Mouse (Mus musculus): ENCODE measurements at regions not wholly inside any gene's neighbourhood (a gene's known extent, or its start where the extent isn't known, plus 50 kb on each side); places are given as distances from the start of the nearest gene placed in this dataset.

DNA sequence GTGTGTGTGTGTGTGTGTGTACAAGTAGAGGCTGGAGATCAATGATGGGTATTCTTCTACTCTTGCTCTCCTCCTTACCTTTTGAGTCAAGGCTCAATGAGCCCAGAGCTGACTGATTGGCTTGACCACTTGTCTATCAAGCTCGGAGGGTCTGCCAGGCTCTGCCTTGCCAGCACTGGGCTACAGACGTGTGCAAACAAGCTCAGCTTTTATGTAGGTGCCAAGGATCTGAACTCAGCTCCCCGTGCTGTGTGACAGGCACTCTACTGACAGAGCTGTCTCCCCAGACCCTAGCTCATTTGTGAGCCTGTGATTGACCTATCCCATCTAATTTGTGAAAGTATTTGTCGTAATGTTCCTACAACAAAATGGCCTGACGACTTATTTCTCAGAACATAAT lies 54.2 kb upstream of the Cdc42bpa start:
- Histone ChIP-seq H3K27ac (no peak overlapping the region), H3K4me1 (no peaks in the 10 kb centered on the region)
- DNase-seq (ENCODE audit: low spot score): no peak

DNA sequence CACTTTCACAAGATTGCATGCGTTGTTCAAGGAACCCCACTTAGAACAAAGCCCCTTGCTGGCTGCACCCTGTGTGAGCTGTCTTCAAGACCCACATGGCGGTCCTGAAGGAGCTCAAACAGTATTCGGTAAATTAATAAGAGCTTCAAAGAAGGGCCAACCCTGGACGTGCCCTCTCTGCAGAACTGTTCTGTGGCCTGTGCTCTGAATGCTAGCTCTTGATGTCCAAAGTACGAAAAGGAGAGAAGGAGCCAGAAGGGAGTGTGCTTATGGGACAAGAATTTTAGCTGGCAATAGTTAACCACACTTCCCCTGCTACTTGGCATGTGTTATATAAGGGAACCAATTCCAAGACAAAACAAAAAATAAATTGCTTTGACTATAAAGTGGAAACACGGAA lies 67.6 kb upstream of the Cdc42bpa start:
- Histone ChIP-seq H3K4me3 (no peak overlapping the region), H3K9me3 (no peaks in the 10 kb centered on the region), H3K4me1 (no peaks in the 10 kb centered on the region), H3K27ac (no peak overlapping the region), H3K27me3 (ENCODE audit: insufficient read depth, poor library complexity, severe bottlenecking) (no peaks in the 10 kb centered on the region), H3K36me3 (no peaks in the 10 kb centered on the region)
- 87% methylated on average over 6 of the region's 6 CpGs for WGBS
- DNase-seq (ENCODE audit: low spot score): no peak

More for the DNA sequence above, 54.2 kb upstream of the Cdc42bpa start:
- H3K9me3 ChIP-seq: no peaks in the 10 kb centered on the region
- no peaks in the 10 kb centered on the region for H3K27me3 ChIP-seq (ENCODE audit: insufficient read depth, poor library complexity, severe bottlenecking)
- H3K4me3 ChIP-seq: no peak overlapping the region
- H3K36me3 ChIP-seq: no peaks in the 10 kb centered on the region
- WGBS: 93% methylated on average over 5 of the region's 5 CpGs

DNA sequence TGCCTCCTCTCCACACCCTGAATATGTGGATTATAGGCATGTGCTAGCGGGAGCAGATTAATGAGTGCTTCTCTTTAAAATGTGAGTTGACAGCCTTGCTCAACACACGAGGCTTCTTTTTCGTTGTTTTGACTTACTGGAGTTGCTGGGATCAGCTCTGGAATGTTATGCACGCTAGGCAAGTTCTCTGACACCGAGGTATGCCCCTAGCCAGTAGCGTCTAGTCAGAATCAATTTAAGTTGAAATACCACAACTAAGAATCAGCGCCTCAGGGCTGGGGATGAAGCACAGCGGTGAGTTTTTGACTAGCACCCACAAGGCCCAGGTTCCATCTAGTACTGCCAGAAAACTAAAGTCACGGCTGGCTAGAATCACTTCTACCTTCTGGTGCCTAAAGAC lies 72.4 kb upstream of the Cdc42bpa start:
- Histone ChIP-seq H3K9me3 (no peaks in the 10 kb centered on the region), H3K27me3 (ENCODE audit: insufficient read depth, poor library complexity, severe bottlenecking) (no peaks in the 10 kb centered on the region), H3K36me3 (no peaks in the 10 kb centered on the region), H3K4me1 (no peaks in the 10 kb centered on the region), H3K4me3 (no peak overlapping the region), H3K27ac (no peak overlapping the region)
- 67% methylated on average over 9 of the region's 9 CpGs for WGBS
- no peak for DNase-seq (ENCODE audit: low spot score)

DNA sequence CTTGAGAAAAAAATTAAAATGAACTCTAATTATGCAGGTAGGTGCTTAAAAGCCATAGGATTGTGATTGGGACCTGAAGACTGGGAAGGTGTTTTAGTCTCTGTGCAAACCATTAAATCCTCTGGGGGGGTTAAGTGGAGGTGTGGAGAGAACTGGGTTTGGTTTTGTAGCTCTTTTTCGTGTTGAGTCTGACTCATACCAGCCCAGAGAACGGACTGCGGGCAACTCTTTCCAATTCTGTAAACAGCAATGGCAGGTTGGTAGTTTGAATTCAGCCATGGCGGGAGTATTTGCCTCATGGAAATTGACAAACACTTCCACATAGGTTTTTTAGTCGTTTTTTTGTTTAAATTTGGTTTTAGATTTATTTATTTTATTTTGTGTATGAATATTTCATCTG lies 77.7 kb upstream of the Ahctf1 start:
- Histone ChIP-seq H3K4me3 (no peak overlapping the region), H3K36me3 (no peaks in the 10 kb centered on the region), H3K4me1 (no peaks in the 10 kb centered on the region; the same call in 1 of the 2 replicates), H3K27ac (no peak overlapping the region), H3K9me3 (no peaks in the 10 kb centered on the region), H3K27me3 (ENCODE audit: insufficient read depth, poor library complexity, severe bottlenecking) (no peaks in the 10 kb centered on the region)
- no peak for DNase-seq (ENCODE audit: low spot score)
- WGBS: 80% methylated on average over 5 of the region's 5 CpGs

DNA sequence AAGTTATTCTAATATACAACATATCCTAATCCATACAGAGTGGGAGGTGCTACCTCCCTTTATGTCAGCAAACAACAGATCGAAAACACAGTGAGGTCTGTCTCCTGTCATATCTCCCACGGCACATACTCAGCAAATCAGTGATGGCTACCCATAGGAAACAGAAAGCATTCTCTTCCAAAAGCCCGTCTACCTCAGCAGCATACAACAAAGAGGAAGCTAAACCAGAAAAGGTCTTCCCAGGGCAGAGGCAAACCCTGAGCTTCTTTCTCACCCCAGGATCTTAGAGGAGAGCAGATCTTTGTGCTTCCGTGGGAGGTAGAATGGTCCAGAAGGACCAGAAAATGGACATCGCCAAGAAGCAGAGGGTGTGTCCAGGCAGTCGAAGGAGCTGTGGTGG lies 74.4 kb upstream of the Ahctf1 start:
- Histone ChIP-seq H3K36me3 (no peaks in the 10 kb centered on the region), H3K27me3 (ENCODE audit: insufficient read depth, poor library complexity, severe bottlenecking) (no peaks in the 10 kb centered on the region), H3K27ac (no peak overlapping the region), H3K9me3 (no peaks in the 10 kb centered on the region), H3K4me3 (no peak overlapping the region), H3K4me1 (no peaks in the 10 kb centered on the region; the same call in none of the 2 replicates)
- DNase-seq (ENCODE audit: low spot score): no peak
- WGBS: 72% methylated on average over 6 of the region's 6 CpGs

DNA sequence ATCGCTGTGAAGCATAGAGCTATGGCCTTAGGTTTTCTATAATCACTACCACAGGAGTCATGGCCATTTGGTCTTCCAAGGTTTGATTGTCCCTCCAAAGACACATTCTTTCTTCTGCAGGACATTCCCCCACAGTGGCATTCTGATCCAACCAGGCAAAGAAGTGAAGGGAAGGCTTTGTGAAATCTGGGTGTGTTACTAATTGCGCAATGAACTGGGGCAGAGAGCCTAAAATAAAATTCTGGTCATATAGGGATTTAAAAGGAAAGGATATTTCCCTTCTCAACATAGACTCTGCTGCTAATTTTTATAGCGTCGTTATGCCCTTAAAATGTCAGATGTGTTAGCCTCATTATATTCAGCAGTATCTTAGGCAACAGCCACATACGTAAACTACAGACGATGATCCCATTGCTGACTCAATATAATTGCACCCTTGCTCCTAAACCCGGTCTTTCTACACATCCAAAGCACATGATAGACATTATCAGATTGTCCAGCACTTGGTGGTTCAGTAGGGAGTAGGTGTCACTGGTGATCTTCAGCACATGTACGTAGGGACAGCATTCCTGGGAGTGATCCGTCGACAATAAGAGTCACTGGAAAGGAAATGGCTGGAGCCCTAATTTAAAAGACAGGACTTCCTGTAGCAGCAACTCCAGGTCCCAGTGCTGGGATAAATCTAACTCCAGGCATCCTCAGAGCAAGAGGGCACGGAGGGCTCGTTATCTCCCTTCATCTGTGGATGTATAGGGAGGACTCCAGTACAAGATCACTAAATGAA lies 70.5 kb upstream of the Ahctf1 start:
- H3K4me1 ChIP-seq: no peaks in the 10 kb centered on the region; the same call in none of the 2 replicates
- no peaks in the 10 kb centered on the region for H3K36me3 ChIP-seq
- no peak for DNase-seq (ENCODE audit: low spot score)
- no peaks in the 10 kb centered on the region for H3K27me3 ChIP-seq (ENCODE audit: insufficient read depth, poor library complexity, severe bottlenecking)
- H3K4me3 ChIP-seq: no peak overlapping the region
- no peaks in the 10 kb centered on the region for H3K9me3 ChIP-seq
- H3K27ac ChIP-seq: no peak overlapping the region
- WGBS: 65% methylated on average over 12 of the region's 12 CpGs

DNA sequence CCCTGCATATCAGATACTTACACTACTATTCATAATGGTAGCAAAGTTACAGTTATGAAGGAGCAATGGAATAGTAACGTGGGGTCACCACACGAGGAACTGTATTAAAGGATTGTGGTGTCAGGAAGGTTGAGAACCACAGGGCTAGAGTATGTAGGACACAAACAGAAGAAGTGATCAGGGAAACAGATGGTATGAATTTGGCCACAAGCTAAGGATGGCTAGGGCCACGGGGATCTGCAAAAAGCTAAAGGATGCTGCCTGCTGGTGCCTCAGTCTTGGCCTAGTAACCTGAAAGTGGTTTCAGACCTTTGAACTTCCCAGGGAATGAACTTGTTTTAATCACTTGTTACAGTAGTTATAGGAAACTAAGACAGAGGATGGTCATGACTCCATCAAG lies 68.5 kb upstream of the Ahctf1 start:
- no peaks in the 10 kb centered on the region for H3K36me3 ChIP-seq
- H3K27ac ChIP-seq: no peak overlapping the region
- no peaks in the 10 kb centered on the region for H3K9me3 ChIP-seq

DNA sequence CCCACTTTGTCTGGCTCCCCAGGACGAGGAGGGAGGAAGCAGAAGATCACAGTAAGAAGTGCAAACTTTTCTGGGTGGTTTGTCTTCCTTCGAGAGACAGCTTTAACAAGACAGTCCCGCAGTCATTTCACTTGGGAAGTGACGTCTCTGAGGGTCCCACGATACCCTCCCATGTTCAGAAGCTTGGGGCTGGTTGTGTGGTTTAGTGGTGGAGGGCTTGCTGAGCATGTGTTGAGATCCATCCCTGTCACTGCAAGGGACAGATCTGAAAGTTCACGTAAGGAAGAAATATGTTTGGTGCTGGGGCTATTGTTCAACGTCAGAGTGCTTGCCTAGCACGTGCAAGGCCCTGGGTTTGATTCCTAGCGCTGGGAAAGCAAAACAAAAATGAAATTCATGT lies 65.2 kb upstream of the Ahctf1 start:
- H3K36me3 ChIP-seq: no peaks in the 10 kb centered on the region
- no peak for DNase-seq (ENCODE audit: low spot score)
- no peak overlapping the region for H3K27ac ChIP-seq
- H3K27me3 ChIP-seq (ENCODE audit: insufficient read depth, poor library complexity, severe bottlenecking): no peaks in the 10 kb centered on the region
- no peaks in the 10 kb centered on the region for H3K9me3 ChIP-seq
- H3K4me3 ChIP-seq: no peak overlapping the region
- peaks cover 14% of the 10 kb centered on the region for H3K4me1 ChIP-seq
- WGBS: 85% methylated on average over 9 of the region's 9 CpGs

More for the DNA sequence above, 68.5 kb upstream of the Ahctf1 start:
- Histone ChIP-seq H3K4me1 (no peaks in the 10 kb centered on the region; the same call in 1 of the 2 replicates), H3K4me3 (no peak overlapping the region), H3K27me3 (ENCODE audit: insufficient read depth, poor library complexity, severe bottlenecking) (no peaks in the 10 kb centered on the region)
- no peak for DNase-seq (ENCODE audit: low spot score)
- 79% methylated on average over 3 of the region's 3 CpGs for WGBS

DNA sequence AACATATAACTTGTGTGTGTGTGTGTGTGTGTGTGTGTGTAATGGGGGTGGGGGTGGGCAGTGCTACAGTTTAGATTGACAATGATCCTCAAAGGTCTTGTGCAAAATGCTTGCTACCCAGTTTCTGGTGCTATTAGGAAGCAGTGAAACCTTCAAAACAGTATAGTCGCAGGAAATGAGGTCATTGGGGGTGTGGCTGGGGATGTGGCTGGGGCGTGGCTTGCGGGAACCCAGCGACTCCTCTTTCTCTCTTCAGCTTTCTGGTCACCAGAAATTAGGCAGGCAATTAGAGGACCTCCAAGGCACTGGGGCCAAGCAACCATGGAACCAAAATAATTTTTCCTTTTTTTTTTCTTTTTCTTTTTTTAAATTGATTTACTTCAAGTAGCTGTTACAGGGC lies 64.0 kb upstream of the Ahctf1 start:
- peaks cover 21% of the 10 kb centered on the region for H3K4me1 ChIP-seq
- no peaks in the 10 kb centered on the region for H3K27me3 ChIP-seq (ENCODE audit: insufficient read depth, poor library complexity, severe bottlenecking)
- H3K36me3 ChIP-seq: no peaks in the 10 kb centered on the region
- 93% methylated on average over 4 of the region's 4 CpGs for WGBS
- no peaks in the 10 kb centered on the region for H3K9me3 ChIP-seq
- H3K4me3 ChIP-seq: no peak overlapping the region
- no peak for DNase-seq (ENCODE audit: low spot score)
- no peak overlapping the region for H3K27ac ChIP-seq

DNA sequence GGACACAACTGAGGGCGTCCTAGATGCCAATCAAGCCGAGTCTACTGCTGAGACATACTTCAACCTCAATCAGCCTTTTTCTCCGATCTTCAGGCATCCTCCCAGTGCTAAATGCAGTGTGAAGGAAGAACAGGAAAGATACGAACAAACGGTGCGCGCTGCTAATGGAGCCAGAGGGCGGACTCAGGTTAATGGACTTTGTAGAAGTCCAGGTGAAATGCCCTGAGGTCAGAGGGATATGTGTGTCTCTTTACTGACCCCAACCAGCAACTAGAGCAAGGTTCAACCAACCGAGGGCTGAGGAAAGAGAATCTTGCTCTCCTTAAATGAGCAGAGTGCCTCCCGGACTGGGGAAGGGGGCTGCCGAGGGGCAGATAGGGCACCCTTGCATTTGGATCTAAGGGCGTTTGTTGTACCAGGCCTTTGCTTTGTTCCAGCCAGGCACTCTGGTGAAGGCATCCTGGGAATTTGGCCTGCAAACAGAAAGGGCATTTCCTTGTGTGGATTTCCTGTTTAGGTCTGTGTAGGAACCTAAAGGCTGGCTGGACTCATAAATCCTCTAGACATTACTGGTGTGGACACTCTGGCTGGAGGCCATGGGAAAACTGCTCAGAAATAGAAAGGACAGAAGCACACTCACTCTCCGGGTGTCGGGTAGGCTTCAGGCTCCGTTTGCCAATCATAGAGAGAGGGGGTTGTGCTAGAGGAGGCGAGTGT lies 62.7 kb upstream of the Ahctf1 start:
- Histone ChIP-seq H3K4me3 (no peak overlapping the region; the same call in 1 of the 2 replicates), H3K36me3 (no peaks in the 10 kb centered on the region), H3K27ac (peak overlapping the region; percentile 81), H3K4me1 (peaks cover 21% of the 10 kb centered on the region), H3K27me3 (ENCODE audit: insufficient read depth, poor library complexity, severe bottlenecking) (no peaks in the 10 kb centered on the region), H3K9me3 (no peaks in the 10 kb centered on the region)
- DNase-seq (ENCODE audit: low spot score): no peak
- WGBS: 62% methylated on average over 16 of the region's 16 CpGs

DNA sequence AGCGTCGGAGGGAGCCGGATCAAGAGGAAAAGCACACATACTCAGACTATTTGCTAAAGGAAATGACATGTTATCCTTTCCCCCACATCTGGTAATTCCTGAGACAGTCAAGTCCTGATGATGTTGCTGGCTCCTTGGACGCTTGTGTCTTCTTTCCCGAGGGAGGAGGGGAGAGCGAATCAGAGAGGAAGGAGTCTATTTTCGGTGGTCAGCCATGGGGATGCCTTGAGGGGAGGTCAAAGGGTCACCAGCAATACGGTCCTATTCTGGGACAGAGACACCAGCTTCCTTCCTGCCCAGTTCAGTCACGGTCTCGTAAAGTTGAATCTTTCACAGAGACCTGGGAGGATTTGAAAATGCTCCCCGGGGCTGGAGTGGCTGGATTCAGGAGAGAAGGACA lies 62.1 kb upstream of the Ahctf1 start:
- Histone ChIP-seq H3K4me3 (no peak overlapping the region; the same call in 1 of the 2 replicates), H3K27me3 (ENCODE audit: insufficient read depth, poor library complexity, severe bottlenecking) (no peaks in the 10 kb centered on the region), H3K4me1 (peaks cover 21% of the 10 kb centered on the region), H3K9me3 (no peaks in the 10 kb centered on the region), H3K27ac (peak overlapping the region; percentile 81), H3K36me3 (no peaks in the 10 kb centered on the region)
- DNase-seq (ENCODE audit: low spot score): no peak
- 45% methylated on average over 11 of the region's 11 CpGs for WGBS

DNA sequence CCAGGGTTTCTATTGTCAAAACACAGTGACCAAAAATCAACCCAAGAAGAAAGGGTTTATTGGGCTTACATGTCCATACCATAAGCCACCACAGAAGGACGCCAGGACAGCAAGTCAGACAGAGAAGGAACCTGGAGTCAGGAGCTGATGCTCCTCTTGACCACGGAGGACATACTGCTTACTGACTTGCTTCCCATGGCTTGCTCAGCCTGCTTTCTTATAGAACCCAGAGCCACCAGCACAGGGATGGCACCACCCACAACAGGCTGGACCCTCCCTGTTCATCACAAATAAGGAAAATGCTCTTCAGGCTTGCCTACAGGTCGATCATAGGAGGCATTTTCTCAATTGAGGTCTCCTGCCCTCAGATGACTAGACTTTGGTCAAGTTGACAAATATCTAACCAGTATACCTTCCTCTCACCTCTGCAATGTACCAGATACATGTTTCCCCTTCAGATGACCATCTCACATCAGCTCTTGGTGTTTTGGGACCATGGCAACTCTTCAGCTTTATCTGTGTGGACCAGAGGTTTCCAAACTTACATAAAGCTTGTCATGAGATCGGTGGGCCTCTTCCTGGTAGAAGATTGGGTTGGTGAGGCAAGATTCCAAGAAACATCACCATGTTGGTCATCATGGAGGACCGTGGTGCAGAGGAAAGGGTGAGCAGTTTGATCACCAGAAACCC lies 61.2 kb upstream of the Ahctf1 start:
- H3K27me3 ChIP-seq (ENCODE audit: insufficient read depth, poor library complexity, severe bottlenecking): no peaks in the 10 kb centered on the region
- no peak overlapping the region for H3K27ac ChIP-seq
- DNase-seq (ENCODE audit: low spot score): no peak
- H3K9me3 ChIP-seq: no peaks in the 10 kb centered on the region
- H3K4me3 ChIP-seq: no peak overlapping the region
- H3K36me3 ChIP-seq: no peaks in the 10 kb centered on the region
- 78% methylated on average over 5 of the region's 5 CpGs for WGBS
- peaks cover 21% of the 10 kb centered on the region for H3K4me1 ChIP-seq

DNA sequence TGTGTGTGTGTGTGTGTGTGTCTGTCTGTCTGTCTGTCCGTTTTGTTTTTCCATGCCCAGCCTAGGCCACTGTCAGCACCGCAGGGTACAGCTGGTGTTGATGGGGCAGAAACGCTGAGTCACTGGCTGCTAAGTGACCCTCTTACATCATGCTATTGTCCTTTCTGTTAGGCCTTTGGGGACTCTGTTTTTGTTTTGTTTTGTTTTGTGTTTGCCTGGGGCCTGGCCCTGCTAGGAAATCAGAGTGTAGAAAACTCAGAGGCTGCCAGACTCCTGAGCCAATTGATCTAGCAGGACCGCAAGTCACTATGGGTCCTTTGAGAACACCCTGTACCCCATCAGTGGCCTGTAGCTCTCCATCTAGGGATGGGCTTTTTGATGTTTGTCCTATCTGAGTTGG lies 59.9 kb upstream of the Ahctf1 start:
- DNase-seq (ENCODE audit: low spot score): no peak
- WGBS: 53% methylated on average over 4 of the region's 4 CpGs
- H3K27ac ChIP-seq: 0 out of 2 replicates have a peak overlapping the region, but pooled peaks have one; percentile 1

More for the DNA sequence above, 59.9 kb upstream of the Ahctf1 start:
- H3K9me3 ChIP-seq: no peaks in the 10 kb centered on the region
- H3K4me3 ChIP-seq: no peak overlapping the region
- peaks cover 21% of the 10 kb centered on the region for H3K4me1 ChIP-seq
- H3K27me3 ChIP-seq (ENCODE audit: insufficient read depth, poor library complexity, severe bottlenecking): no peaks in the 10 kb centered on the region
- no peaks in the 10 kb centered on the region for H3K36me3 ChIP-seq
